In the genomic region with DNA sequence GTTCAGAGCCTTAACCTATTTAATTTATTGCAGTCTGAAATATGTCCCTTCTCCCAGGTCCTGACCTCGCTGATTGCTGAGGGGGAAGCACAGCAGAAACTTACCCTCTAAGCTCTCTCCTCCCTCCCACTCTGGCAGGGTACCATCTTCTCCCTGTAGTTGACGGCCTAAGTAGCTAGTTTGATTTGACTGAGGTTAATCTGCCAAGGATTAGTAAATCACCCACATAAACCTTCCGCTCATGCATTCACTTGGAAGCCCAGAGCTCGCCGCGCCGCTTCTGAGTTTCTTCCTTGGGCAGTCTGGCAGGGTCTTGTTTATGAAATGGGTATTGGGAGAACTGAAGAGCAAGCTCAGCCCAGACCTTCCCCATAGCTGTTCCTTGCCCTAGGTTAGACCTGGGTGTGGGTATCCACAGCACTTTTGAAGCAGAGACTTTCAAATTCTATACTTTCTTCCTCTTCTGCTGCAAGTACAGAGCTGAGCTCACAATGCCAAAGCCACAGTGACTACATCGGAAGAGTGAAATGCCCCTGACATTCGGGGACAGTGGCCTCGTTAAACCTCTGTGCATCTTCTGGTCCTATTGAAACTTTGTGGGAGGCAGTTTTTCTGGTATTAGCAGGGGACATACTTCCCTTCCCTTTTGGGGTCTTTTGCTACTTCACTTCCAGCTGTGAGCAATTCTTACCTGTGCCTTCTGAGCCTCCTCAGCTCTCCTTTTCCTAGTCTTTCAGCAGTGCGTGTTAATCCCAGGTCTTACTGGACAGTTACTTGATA, we compare ENCODE assay signal across 17 mouse cellular contexts. TPM values are rescaled to one million over a fixed set of nuclear protein-coding genes. Genes with fewer than 3 reads are reported as not detected.
A peak's percentile ranks its signal among the peaks of the same experiment; 100 is the strongest.
DNase-seq lines count a peak whose midpoint lies in the region; ATAC-seq and TF ChIP-seq lines count a peak whose summit lies in the region.
"Had no signal": no experiment of that assay in that cellular context is flagged by ENCODE, and none has a peak within 500 bp of the region (broad histone marks: within the 10 kb centered on the region; RNA-seq: fewer than 3 reads in every experiment).

No protein-coding gene starts in this region.

- WGBS in kidney, embryonic 15.5 days, result 18% methylated on average over 11 of the region's 11 CpGs
- WGBS in kidney, adult 2 months, result 50% methylated on average over 11 of the region's 11 CpGs
- 27% methylated on average over 11 of the region's 11 CpGs for WGBS in thymus, adult 2 months

- no peak for TF ChIP-seq CTCF in kidney, adult 2 months (conservative IDR thresholded peaks at IDR 0.05; ENCODE audit: insufficient read depth, insufficient read length, low read depth, low read length)
- no peak for TF ChIP-seq CTCF in thymus, adult 2 months (IDR thresholded peaks at IDR 0.05; ENCODE audit: borderline replicate concordance, control insufficient read depth, extremely low read depth, insufficient read depth, low read length, poor library complexity)

- TF ChIP-seq POLR2A in kidney, adult 2 months (IDR thresholded peaks at IDR 0.05; ENCODE audit: low read depth, low read length), result no peak
- TF ChIP-seq POLR2A in thymus, adult 2 months (IDR thresholded peaks at IDR 0.05; ENCODE audit: control insufficient read depth, extremely low read depth, insufficient read depth, low read length, poor library complexity), result no peak

- no peak overlapping the region for H3K9ac ChIP-seq in kidney, embryonic 15.5 days
- H3K9ac ChIP-seq: heart, embryonic 13.5 days; hindbrain, embryonic 12.5 days; limb, embryonic 15.5 days; stomach, embryonic 15.5 days had no signal

- H3K9me3 ChIP-seq in kidney, embryonic 15.5 days (replicated peaks), result no peaks in the 10 kb centered on the region
- H3K9me3 ChIP-seq: heart, embryonic 13.5 days; hindbrain, embryonic 12.5 days; limb, embryonic 15.5 days; stomach, embryonic 15.5 days had no signal

- peak overlapping the region; percentile 97 for H3K4me2 ChIP-seq in kidney, embryonic 15.5 days
- H3K4me2 ChIP-seq: heart, embryonic 13.5 days; limb, embryonic 15.5 days; stomach, embryonic 15.5 days had no signal

- H3K27me3 ChIP-seq in kidney, embryonic 15.5 days, result peaks cover 74% of the 10 kb centered on the region
- no peaks in the 10 kb centered on the region for H3K27me3 ChIP-seq in kidney, adult 2 months (replicated peaks; ENCODE audit: control insufficient read depth, insufficient read depth, low read length)
- H3K27me3 ChIP-seq in thymus, adult 2 months (ENCODE audit: control insufficient read depth, insufficient read depth, low read length), result no peaks in the 10 kb centered on the region

- no peak overlapping the region for H3K4me3 ChIP-seq in kidney, embryonic 15.5 days (replicated peaks)
- H3K4me3 ChIP-seq in kidney, adult 2 months (ENCODE audit: insufficient read depth, low read depth, low read length), result no peak overlapping the region
- H3K4me3 ChIP-seq in thymus, adult 2 months (ENCODE audit: control insufficient read depth, insufficient read depth, low read length), result peak overlapping the region; percentile 20
- H3K4me3 ChIP-seq: heart, embryonic 13.5 days; hindbrain, embryonic 12.5 days; limb, embryonic 15.5 days; stomach, embryonic 15.5 days had no signal

- no peaks in the 10 kb centered on the region for H3K36me3 ChIP-seq in kidney, embryonic 15.5 days
- H3K36me3 ChIP-seq in kidney, adult 2 months (ENCODE audit: control insufficient read depth, insufficient read depth, low read length), result no peaks in the 10 kb centered on the region
- no peaks in the 10 kb centered on the region for H3K36me3 ChIP-seq in thymus, adult 2 months (ENCODE audit: control insufficient read depth, insufficient read depth, low read length)
- H3K36me3 ChIP-seq: heart, embryonic 13.5 days; hindbrain, embryonic 12.5 days; limb, embryonic 15.5 days; stomach, embryonic 15.5 days had no signal

- H3K27ac ChIP-seq in kidney, embryonic 15.5 days, result peak overlapping the region; percentile 85
- no peak overlapping the region for H3K27ac ChIP-seq in kidney, adult 2 months (ENCODE audit: insufficient read depth, low read depth, low read length)
- peak overlapping the region; percentile 87 for H3K27ac ChIP-seq in thymus, adult 2 months (ENCODE audit: control insufficient read depth, insufficient read depth, low read length)
- H3K27ac ChIP-seq: heart, embryonic 13.5 days; limb, embryonic 15.5 days; macrophage; stomach, embryonic 15.5 days had no signal

- peaks cover 83% of the 10 kb centered on the region for H3K4me1 ChIP-seq in kidney, embryonic 15.5 days
- H3K4me1 ChIP-seq in kidney, adult 2 months (ENCODE audit: control insufficient read depth, insufficient read depth, low read length), result no peaks in the 10 kb centered on the region
- H3K4me1 ChIP-seq in thymus, adult 2 months (replicated peaks; ENCODE audit: control insufficient read depth, insufficient read depth, low read length), result peaks cover 54% of the 10 kb centered on the region

- no peak for ATAC-seq in kidney, embryonic 15.5 days (replicated peaks; ENCODE audit: low FRiP score)

- DNase-seq in embryo, embryonic 10 days (ENCODE audit: low spot score), result peak; percentile 43
- no peak for DNase-seq in embryo, embryonic 9.5 days (ENCODE audit: extremely low spot score)
- no peak for DNase-seq in kidney, adult 2 months
- DNase-seq in thymus, adult 2 months, result peak; percentile 27
- no peak for DNase-seq in thymus, adult 18-20 months
- peak; percentile 34 for DNase-seq in retina, postnatal 7 days (ENCODE audit: low read depth, low spot score)
- DNase-seq in left cerebral cortex, postnatal 10 days (ENCODE audit: extremely low spot score in 1 of 2, low spot score in 2 of 2), result no peak
- DNase-seq: cerebellum, postnatal 36 days; lung, adult 18-20 months had no signal

- intact Hi-C loops in left cerebral cortex, postnatal 10 days (cut with DNase I), result no loop called here

RNA-seq across cellular contexts. Expression of gene Wnt8b, which starts 20.0 kb away (rescaled TPM):
- polyA plus RNA-seq in kidney, embryonic 15.5 days (2015; fragmentation: Nextera tagmentation; extraction: Ambion mirVana), result 2.6 and 3.4 TPM in 2 replicates
- 0.11 and 0.14 TPM in 2 replicates for polyA plus RNA-seq in kidney, adult 2 months (2012; rRNA removed)
- 6.1 and 6.6 TPM in 2 replicates for polyA plus RNA-seq in thymus, adult 2 months (2012; rRNA removed)
- total RNA-seq in left cerebral cortex, postnatal 10 days (2021), result not detected
- polyA plus RNA-seq: heart, embryonic 13.5 days; limb, embryonic 15.5 days; macrophage; small intestine, adult 2 months had no signal

RNA-seq across cellular contexts. Expression of gene Sec31b, which starts 32.4 kb away (rescaled TPM):
- 1.1 and 1.3 TPM in 2 replicates for polyA plus RNA-seq in kidney, embryonic 15.5 days (2015; fragmentation: Nextera tagmentation; extraction: Ambion mirVana)
- 5.3 and 6.8 TPM in 2 replicates for polyA plus RNA-seq in kidney, adult 2 months (2012; rRNA removed)
- polyA plus RNA-seq in thymus, adult 2 months (2012; rRNA removed), result 15.4 and 18.8 TPM in 2 replicates
- total RNA-seq in left cerebral cortex, postnatal 10 days (2021), result under 1 TPM; 0.28 to 0.30 TPM

RNA-seq across cellular contexts. Expression of gene Gm20538, which starts 39.4 kb away (rescaled TPM):
- not detected in 2 replicates for polyA plus RNA-seq in kidney, embryonic 15.5 days (2015; fragmentation: Nextera tagmentation; extraction: Ambion mirVana)
- polyA plus RNA-seq in kidney, adult 2 months (2012; rRNA removed), result not detected in 2 replicates
- polyA plus RNA-seq in thymus, adult 2 months (2012; rRNA removed), result 6.6 TPM in 1 of 2 replicates, not detected in the other
- not detected for total RNA-seq in left cerebral cortex, postnatal 10 days (2021)
- polyA plus RNA-seq: gonadal fat pad, adult 2 months; heart, embryonic 13.5 days; hindbrain, embryonic 12.5 days; limb, embryonic 15.5 days; macrophage; small intestine, adult 2 months; stomach, embryonic 15.5 days had no signal

RNA-seq across cellular contexts. Expression of gene Ndufb8, which starts 42.0 kb away (rescaled TPM):
- polyA plus RNA-seq in kidney, embryonic 15.5 days (2015; fragmentation: Nextera tagmentation; extraction: Ambion mirVana), result 599 and 609 TPM in 2 replicates
- 1,573 and 1,885 TPM in 2 replicates for polyA plus RNA-seq in kidney, adult 2 months (2012; rRNA removed)
- polyA plus RNA-seq in thymus, adult 2 months (2012; rRNA removed), result 480 and 627 TPM in 2 replicates
- 100 to 1,000 TPM; 390 to 404 TPM for total RNA-seq in left cerebral cortex, postnatal 10 days (2021)

RNA-seq across cellular contexts. Expression of gene Hif1an, which starts 49.4 kb away (rescaled TPM):
- 32.4 and 32.5 TPM in 2 replicates for polyA plus RNA-seq in kidney, embryonic 15.5 days (2015; fragmentation: Nextera tagmentation; extraction: Ambion mirVana)
- polyA plus RNA-seq in kidney, adult 2 months (2012; rRNA removed), result 16.4 and 17.0 TPM in 2 replicates
- polyA plus RNA-seq in thymus, adult 2 months (2012; rRNA removed), result 31.5 and 36.1 TPM in 2 replicates
- 10 to 100 TPM; 32.5 to 33.7 TPM for total RNA-seq in left cerebral cortex, postnatal 10 days (2021)

Comparison
In these comparisons a context has a peak if more than half of its experiments do, and no peak if none do; other contexts are left out.
1. DNase-seq: peak in embryo, embryonic 10 days (single experiment), thymus, adult 2 months (single experiment) and retina, postnatal 7 days (single experiment); none in embryo, embryonic 9.5 days (single experiment), kidney, adult 2 months (single experiment), thymus, adult 18-20 months (0 of 2) and left cerebral cortex, postnatal 10 days (0 of 2).